Mouse (Mus musculus) brain, embryonic 14.5 days (tissue): Measurements from ENCODE around the gene Vps25.

Experiments used
- CTCF ChIP-seq: fragments of 200-500 bp; IDR thresholded peaks from 2 replicates; pipeline ENCODE4 v1.5.1; 2012; ENCODE audit warnings: inconsistent platforms, mild to moderate bottlenecking, moderate library complexity, borderline replicate concordance; ENCODE audit not compliant: insufficient read depth, insufficient read length; ENCODE audit errors: extremely low read depth
- POLR2A ChIP-seq: fragments of 200-500 bp; IDR thresholded peaks from 2 replicates; pipeline ENCODE4 v1.6.1; 2012; ENCODE audit warnings: mild to moderate bottlenecking, inconsistent platforms, borderline replicate concordance; ENCODE audit not compliant: poor library complexity, insufficient read depth, insufficient read length, severe bottlenecking; ENCODE audit errors: extremely low read depth

DNA sequence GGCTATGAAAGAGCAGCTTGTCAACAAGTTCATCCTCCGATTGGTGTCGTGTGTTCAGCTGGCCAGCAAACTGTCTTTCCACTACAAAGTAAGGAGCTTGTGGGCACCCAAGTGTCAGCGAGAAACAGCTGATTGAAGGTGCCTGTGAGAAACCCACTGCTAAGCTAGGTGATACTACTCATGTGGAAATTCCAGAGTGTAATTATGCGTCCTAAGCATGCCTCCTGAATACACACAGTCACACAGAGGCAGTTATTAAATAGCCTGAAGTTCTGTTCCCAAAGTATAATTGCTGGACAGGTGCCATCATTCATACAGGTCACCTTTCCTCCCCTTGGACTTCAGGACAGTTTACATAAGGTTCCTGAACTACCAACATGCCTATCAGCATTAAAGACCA, 30.3 kb downstream of the Vps25 start:
- TF ChIP-seq CTCF = no peak
- no peak for TF ChIP-seq POLR2A
